Mouse (Mus musculus): ENCODE data around the gene Fggy. TPM values are rescaled to one million over a fixed set of nuclear protein-coding genes. Genes with fewer than 3 reads are reported as not detected.

Fggy gene
- polyA plus RNA-seq, 1 experiment from 2014 or later = 22.8 TPM

DNA sequence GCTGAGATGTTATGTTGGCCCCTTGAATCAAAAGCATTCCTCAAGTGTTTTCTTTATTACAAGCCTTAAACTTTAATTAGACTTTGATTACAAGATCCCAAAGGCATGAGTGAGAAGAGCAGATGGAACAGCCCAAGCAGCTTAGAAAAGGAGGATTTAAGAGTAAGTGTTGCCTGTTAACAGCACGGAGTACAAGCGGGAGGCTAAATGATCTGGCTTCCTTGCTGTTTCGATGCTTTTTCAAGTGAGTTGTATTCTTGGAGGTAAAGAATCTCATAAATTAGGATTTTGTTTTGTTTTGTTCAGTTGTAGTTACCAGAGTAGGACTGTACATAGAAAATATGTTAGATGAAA, 92.2 kb downstream of the Fggy start:
- Histone ChIP-seq H3K4me3 (ENCODE audit: low read length) (no peak overlapping the region), H3K9me3 (ENCODE audit: control insufficient read depth, low read length) (no peaks in the 10 kb centered on the region; the same call in 1 of the 2 replicates), H3K4me2 (ENCODE audit: low read depth, low read length) (no peak overlapping the region), H3K27ac (ENCODE audit: low read length) (no peak overlapping the region), H3K36me3 (ENCODE audit: control insufficient read depth, insufficient read depth, low read length) (no peaks in the 10 kb centered on the region), H3K9ac (ENCODE audit: low read depth, low read length) (no peak overlapping the region), H3K4me1 (ENCODE audit: control insufficient read depth, insufficient read depth, low read length) (peaks cover 9% of the 10 kb centered on the region), H3K27me3 (replicated peaks; ENCODE audit: control insufficient read depth, insufficient read depth, low read length) (no peaks in the 10 kb centered on the region)
- no peak for ATAC-seq
- 75% methylated on average over 3 of the region's 3 CpGs for whole genome bisulfite sequencing

DNA sequence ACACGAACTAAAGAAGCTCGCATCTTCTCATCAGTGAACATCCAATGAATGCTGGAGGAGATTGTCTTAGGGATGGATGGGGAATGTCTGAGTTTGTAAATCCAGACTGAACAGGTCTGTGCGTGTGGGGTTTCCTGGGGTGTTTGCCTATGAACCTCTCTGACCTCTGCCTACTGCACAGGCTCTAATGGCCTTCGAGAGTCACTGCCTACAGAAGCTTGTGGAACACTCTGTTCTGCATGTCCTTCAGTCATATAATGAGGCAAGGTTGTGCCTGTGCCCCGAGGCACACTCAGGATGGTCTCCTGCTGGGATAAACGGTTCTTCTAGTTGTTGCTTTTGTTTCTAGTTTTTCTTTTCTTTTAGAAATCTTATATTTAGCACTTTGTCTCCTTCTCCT, 92.7 kb downstream of the Fggy start:
- Histone ChIP-seq H3K36me3 (ENCODE audit: control insufficient read depth, insufficient read depth, low read length) (no peaks in the 10 kb centered on the region), H3K4me1 (ENCODE audit: control insufficient read depth, insufficient read depth, low read length) (peaks cover 9% of the 10 kb centered on the region), H3K27me3 (replicated peaks; ENCODE audit: control insufficient read depth, insufficient read depth, low read length) (no peaks in the 10 kb centered on the region), H3K4me3 (ENCODE audit: low read length) (no peak overlapping the region), H3K27ac (ENCODE audit: low read length) (no peak overlapping the region), H3K4me2 (ENCODE audit: low read depth, low read length) (no peak overlapping the region), H3K9ac (ENCODE audit: low read depth, low read length) (no peak overlapping the region), H3K9me3 (ENCODE audit: control insufficient read depth, low read length) (no peaks in the 10 kb centered on the region; the same call in 1 of the 2 replicates)
- ATAC-seq = no peak
- WGBS = 83% methylated on average over 6 of the region's 6 CpGs

DNA sequence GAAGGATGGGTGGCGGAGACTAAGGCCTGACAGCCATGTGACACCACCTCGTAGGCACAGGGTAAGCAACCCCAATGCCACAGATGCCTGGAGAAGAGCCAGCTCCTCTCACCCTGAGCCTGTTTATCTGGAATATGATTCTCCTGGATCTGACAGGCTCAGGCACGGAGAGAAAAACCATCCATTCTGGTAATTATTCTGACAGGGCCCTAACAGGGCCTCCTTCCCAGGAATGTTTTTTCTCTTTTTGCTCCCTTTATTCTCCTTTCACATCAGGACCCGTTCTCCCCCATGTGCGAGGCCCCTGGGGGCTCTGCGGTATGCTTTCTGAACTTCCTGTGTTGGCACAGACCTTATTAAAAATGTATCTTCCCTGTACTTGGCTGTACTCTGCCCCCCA, 94.7 kb downstream of the Fggy start:
- H3K9me3 ChIP-seq (ENCODE audit: control insufficient read depth, low read length) = no peaks in the 10 kb centered on the region; the same call in 1 of the 2 replicates
- no peak for ATAC-seq
- no peaks in the 10 kb centered on the region for H3K27me3 ChIP-seq (replicated peaks; ENCODE audit: control insufficient read depth, insufficient read depth, low read length)
- no peak overlapping the region for H3K4me2 ChIP-seq (ENCODE audit: low read depth, low read length)
- no peak overlapping the region for H3K4me3 ChIP-seq (ENCODE audit: low read length)
- H3K4me1 ChIP-seq (ENCODE audit: control insufficient read depth, insufficient read depth, low read length) = peaks cover 9% of the 10 kb centered on the region
- no peak overlapping the region for H3K9ac ChIP-seq (ENCODE audit: low read depth, low read length)
- 34% methylated on average over 6 of the region's 6 CpGs for WGBS
- H3K27ac ChIP-seq (ENCODE audit: low read length) = no peak overlapping the region
- H3K36me3 ChIP-seq (ENCODE audit: control insufficient read depth, insufficient read depth, low read length) = no peaks in the 10 kb centered on the region

DNA sequence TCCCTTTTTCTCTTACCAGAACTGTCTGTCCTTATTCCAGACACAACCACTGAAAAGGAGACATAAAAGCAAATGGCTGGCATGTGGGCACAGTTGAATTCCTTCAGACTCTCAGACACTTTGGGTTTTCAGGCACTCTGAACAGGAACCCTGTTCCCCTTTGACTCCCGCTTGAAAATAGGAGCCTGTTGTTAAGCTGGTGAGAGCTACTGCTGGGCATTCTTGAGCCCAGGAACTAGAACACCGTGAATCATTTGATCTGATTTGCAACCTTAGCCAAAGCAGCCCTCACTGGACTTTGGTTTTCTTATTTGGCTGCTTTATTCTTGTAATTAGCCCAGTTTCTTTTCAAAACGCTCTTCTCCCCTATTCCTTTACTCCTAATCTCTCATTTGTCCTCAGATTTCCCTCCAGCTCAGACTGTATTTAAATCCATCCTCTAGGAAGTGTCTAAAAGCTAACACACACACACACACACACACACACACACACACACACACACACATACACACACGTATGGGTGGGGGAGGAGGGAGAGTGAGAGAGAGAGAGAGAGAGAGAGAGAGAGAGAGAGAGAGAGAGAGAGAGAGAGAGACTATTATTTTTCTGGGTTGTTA, 96.1 kb downstream of the Fggy start:
- Histone ChIP-seq H3K4me3 (ENCODE audit: low read length) (no peak overlapping the region), H3K27me3 (replicated peaks; ENCODE audit: control insufficient read depth, insufficient read depth, low read length) (no peaks in the 10 kb centered on the region), H3K9ac (ENCODE audit: low read depth, low read length) (no peak overlapping the region), H3K36me3 (ENCODE audit: control insufficient read depth, insufficient read depth, low read length) (no peaks in the 10 kb centered on the region), H3K27ac (ENCODE audit: low read length) (no peak overlapping the region), H3K4me1 (ENCODE audit: control insufficient read depth, insufficient read depth, low read length) (peaks cover 9% of the 10 kb centered on the region), H3K4me2 (ENCODE audit: low read depth, low read length) (no peak overlapping the region), H3K9me3 (ENCODE audit: control insufficient read depth, low read length) (no peaks in the 10 kb centered on the region; the same call in 1 of the 2 replicates)
- 43% methylated on average over 4 of the region's 4 CpGs for WGBS
- no peak for ATAC-seq

DNA sequence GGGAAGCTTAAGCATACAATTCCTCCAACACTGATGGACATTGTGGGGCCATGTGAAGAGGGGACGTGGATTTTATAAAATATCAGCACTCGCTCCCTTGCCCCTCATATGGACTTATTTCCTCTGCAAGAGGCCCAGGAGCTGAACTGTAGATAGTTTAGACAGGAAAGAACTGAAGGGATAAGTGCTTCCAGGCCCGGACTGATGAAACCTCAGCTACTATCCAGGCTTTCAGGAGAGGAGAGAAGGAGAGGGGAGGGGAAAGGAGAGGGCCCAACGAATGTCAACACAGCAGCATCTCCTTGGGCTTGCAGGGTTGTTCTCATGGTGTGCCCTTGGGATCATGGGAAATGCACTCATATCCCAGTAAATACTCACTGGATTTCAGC, 96.6 kb downstream of the Fggy start:
- Histone ChIP-seq H3K9ac (ENCODE audit: low read depth, low read length) (no peak overlapping the region), H3K4me2 (ENCODE audit: low read depth, low read length) (no peak overlapping the region), H3K9me3 (ENCODE audit: control insufficient read depth, low read length) (no peaks in the 10 kb centered on the region; the same call in 1 of the 2 replicates), H3K27me3 (replicated peaks; ENCODE audit: control insufficient read depth, insufficient read depth, low read length) (no peaks in the 10 kb centered on the region), H3K27ac (ENCODE audit: low read length) (no peak overlapping the region), H3K36me3 (ENCODE audit: control insufficient read depth, insufficient read depth, low read length) (no peaks in the 10 kb centered on the region), H3K4me1 (ENCODE audit: control insufficient read depth, insufficient read depth, low read length) (peaks cover 11% of the 10 kb centered on the region), H3K4me3 (ENCODE audit: low read length) (no peak overlapping the region)
- 37% methylated on average over 4 of the region's 4 CpGs for WGBS
- ATAC-seq = no peak

DNA sequence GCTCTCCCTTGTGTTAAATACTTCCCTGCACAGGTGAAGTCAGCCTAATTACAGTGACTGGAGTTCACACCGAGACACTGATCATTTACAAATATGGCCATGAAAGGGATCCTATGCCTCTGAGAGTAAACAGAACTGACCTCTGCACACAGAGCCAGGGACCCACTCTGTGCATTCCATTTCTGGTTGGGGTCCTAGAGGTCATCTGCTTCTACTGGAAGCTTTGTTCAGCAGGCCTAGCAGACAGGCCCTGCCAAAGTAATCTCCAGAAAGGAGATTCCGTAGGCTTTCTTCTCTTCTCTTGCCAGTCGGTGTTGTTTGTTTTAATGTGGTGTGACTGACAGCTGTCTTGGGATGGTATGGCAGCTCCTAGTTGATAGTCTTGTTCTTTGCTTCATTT, 101.7 kb downstream of the Fggy start:
- Histone ChIP-seq H3K9me3 (ENCODE audit: control insufficient read depth, low read length) (no peaks in the 10 kb centered on the region), H3K4me2 (ENCODE audit: low read depth, low read length) (no peak overlapping the region), H3K9ac (ENCODE audit: low read depth, low read length) (no peak overlapping the region), H3K4me1 (ENCODE audit: control insufficient read depth, insufficient read depth, low read length) (peaks cover 5% of the 10 kb centered on the region; the same call in 1 of the 2 replicates), H3K27me3 (replicated peaks; ENCODE audit: control insufficient read depth, insufficient read depth, low read length) (no peaks in the 10 kb centered on the region), H3K4me3 (ENCODE audit: low read length) (no peak overlapping the region), H3K36me3 (ENCODE audit: control insufficient read depth, insufficient read depth, low read length) (no peaks in the 10 kb centered on the region), H3K27ac (ENCODE audit: low read length) (no peak overlapping the region)
- no peak for ATAC-seq
- 43% methylated on average over 3 of the region's 3 CpGs for WGBS

DNA sequence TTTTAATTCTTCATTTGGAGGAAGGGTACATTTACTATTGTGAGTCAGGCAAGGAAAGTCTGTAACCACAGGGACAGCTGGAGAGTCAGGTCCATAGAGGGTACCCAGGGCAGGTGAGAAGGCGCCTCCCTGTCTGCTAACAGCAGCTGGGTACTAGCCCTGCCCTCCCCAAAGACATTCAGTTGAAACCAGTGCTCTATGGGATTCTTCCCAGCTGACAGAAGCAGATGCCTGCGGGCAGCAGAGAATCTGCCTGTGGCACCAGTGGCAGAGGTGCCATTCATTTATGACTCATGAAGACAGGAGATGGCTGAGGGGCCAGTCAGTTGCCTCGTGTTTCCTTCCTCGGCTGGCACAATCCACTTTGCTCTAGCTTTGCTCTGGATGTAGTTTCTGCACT, 106.3 kb downstream of the Fggy start:
- Histone ChIP-seq H3K9ac (ENCODE audit: low read depth, low read length) (no peak overlapping the region), H3K36me3 (ENCODE audit: control insufficient read depth, insufficient read depth, low read length) (no peaks in the 10 kb centered on the region), H3K9me3 (ENCODE audit: control insufficient read depth, low read length) (no peaks in the 10 kb centered on the region), H3K27ac (ENCODE audit: low read length) (no peak overlapping the region), H3K4me3 (ENCODE audit: low read length) (no peak overlapping the region), H3K4me2 (ENCODE audit: low read depth, low read length) (no peak overlapping the region), H3K4me1 (ENCODE audit: control insufficient read depth, insufficient read depth, low read length) (peaks cover 4% of the 10 kb centered on the region; the same call in 1 of the 2 replicates), H3K27me3 (replicated peaks; ENCODE audit: control insufficient read depth, insufficient read depth, low read length) (no peaks in the 10 kb centered on the region)
- WGBS = 80% methylated on average over 4 of the region's 4 CpGs
- no peak for ATAC-seq

DNA sequence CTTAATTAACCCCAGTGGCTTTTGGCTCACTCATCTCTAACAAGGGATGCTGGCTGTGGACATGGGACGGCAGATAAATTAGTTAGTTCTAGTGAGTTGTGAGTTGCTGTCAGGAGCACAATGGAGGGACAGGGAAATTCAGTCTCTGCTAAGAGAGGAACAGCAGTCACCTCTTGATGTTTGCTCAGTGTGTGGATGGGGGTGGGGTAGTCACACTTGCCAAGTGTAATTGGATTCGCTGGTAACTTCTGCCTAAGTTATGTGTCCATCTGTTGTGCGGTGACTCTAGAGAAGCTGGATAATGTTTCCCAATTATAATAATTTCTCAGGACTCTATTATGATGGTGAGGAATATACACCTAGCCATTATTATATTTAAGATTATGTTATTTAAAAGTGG, 107.0 kb downstream of the Fggy start:
- H3K4me3 ChIP-seq (ENCODE audit: low read length) = no peak overlapping the region
- H3K9me3 ChIP-seq (ENCODE audit: control insufficient read depth, low read length) = no peaks in the 10 kb centered on the region
- no peaks in the 10 kb centered on the region for H3K36me3 ChIP-seq (ENCODE audit: control insufficient read depth, insufficient read depth, low read length)
- H3K4me2 ChIP-seq (ENCODE audit: low read depth, low read length) = no peak overlapping the region
- no peaks in the 10 kb centered on the region for H3K27me3 ChIP-seq (replicated peaks; ENCODE audit: control insufficient read depth, insufficient read depth, low read length)
- ATAC-seq = no peak
- no peak overlapping the region for H3K27ac ChIP-seq (ENCODE audit: low read length)
- H3K9ac ChIP-seq (ENCODE audit: low read depth, low read length) = no peak overlapping the region
- WGBS = 68% methylated on average over 3 of the region's 3 CpGs
- H3K4me1 ChIP-seq (ENCODE audit: control insufficient read depth, insufficient read depth, low read length) = no peaks in the 10 kb centered on the region

DNA sequence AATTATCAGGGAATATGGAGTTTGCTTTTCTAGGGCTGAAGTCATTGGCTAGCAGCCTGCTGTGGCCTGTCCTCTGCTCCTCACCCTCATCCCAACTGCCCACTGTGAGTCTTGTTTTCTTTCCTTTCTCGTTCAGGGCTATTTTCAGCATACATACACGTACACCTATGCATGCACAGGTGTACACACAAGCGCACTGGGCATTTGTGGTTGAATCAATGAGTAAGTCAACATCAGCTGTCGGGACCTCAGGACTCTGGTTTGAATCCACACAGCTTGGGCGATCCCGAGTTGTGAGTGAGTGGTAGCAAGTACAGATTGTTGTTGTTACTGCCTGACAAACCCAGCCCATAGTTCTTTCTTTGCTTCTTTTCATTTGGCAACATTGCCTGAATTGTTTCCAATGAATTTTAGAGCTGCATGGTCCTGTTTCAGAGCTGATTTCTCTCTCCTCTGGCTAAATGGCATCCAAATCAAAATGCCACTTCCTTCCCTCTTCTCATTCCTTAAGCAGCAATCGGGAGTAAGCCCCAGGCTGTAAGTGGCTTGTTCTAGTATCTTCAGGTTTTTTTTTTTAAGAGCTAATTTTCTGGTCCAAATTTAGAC, 109.1 kb downstream of the Fggy start:
- Histone ChIP-seq H3K27ac (ENCODE audit: low read length) (no peak overlapping the region), H3K4me2 (ENCODE audit: low read depth, low read length) (no peak overlapping the region), H3K36me3 (ENCODE audit: control insufficient read depth, insufficient read depth, low read length) (no peaks in the 10 kb centered on the region), H3K9me3 (ENCODE audit: control insufficient read depth, low read length) (no peaks in the 10 kb centered on the region), H3K4me3 (ENCODE audit: low read length) (no peak overlapping the region), H3K4me1 (ENCODE audit: control insufficient read depth, insufficient read depth, low read length) (no peaks in the 10 kb centered on the region), H3K27me3 (replicated peaks; ENCODE audit: control insufficient read depth, insufficient read depth, low read length) (no peaks in the 10 kb centered on the region), H3K9ac (ENCODE audit: low read depth, low read length) (no peak overlapping the region)
- WGBS = 83% methylated on average over 7 of the region's 7 CpGs
- no peak for ATAC-seq

DNA sequence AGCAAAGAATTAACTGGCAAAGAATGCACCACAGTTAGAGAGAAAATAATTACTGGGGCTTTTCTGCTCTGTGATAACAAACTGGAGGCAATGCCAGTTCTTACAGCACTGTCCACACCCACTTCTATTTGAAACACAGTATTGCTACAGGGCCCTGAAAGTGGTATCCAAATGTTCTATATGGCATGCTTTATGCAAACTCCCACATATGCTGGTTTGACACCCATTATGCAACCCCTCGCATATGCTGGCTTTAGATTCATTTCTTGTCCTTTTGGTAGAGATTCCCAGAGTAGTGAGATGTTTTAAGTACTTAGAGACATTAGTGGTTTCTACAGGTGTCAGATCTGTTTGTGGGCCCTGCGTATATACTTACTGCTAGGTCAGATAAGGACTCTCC, 109.6 kb downstream of the Fggy start:
- Histone ChIP-seq H3K36me3 (ENCODE audit: control insufficient read depth, insufficient read depth, low read length) (no peaks in the 10 kb centered on the region), H3K4me1 (ENCODE audit: control insufficient read depth, insufficient read depth, low read length) (no peaks in the 10 kb centered on the region), H3K27ac (ENCODE audit: low read length) (no peak overlapping the region), H3K9ac (ENCODE audit: low read depth, low read length) (no peak overlapping the region), H3K27me3 (replicated peaks; ENCODE audit: control insufficient read depth, insufficient read depth, low read length) (no peaks in the 10 kb centered on the region), H3K9me3 (ENCODE audit: control insufficient read depth, low read length) (no peaks in the 10 kb centered on the region), H3K4me2 (ENCODE audit: low read depth, low read length) (no peak overlapping the region), H3K4me3 (ENCODE audit: low read length) (no peak overlapping the region)
- ATAC-seq = no peak
- 86% methylated on average over 2 of the region's 2 CpGs for WGBS
